Mouse (Mus musculus) frontal cortex, postnatal 36 days (tissue): ENCODE measurements at regions not wholly inside any gene's neighbourhood (a gene's known extent, or its start where the extent isn't known, plus 50 kb on each side); places are given as distances from the start of the nearest gene placed in this dataset.

Experiments used
- DNase-seq, 2 experiments: peaks; one replicate each; pipeline ENCODE4 v3.0.0; 2022; ENCODE audit warnings: low spot score in 2 of 2

DNA sequence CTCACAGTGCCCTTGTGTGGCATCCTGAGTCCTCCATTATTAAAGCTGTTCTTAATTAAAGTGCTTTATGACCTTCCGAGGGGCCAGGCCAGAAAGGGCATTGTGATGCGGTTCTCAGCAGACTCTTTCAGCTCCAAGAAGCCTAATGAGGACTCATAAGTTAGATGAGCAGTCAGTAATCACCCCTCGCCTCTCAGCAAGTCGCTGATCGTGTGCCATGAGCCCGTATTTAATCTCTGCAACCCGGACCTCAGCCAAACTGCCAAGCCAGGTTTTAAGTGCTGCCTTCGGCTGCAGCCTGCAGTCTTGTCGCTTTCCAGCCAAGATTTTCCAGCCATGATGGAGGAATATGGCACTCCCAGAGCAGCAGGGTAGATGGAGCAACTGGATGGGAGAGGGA lies 56.1 kb upstream of the Rbfox1 start:
- no peak for DNase-seq

DNA sequence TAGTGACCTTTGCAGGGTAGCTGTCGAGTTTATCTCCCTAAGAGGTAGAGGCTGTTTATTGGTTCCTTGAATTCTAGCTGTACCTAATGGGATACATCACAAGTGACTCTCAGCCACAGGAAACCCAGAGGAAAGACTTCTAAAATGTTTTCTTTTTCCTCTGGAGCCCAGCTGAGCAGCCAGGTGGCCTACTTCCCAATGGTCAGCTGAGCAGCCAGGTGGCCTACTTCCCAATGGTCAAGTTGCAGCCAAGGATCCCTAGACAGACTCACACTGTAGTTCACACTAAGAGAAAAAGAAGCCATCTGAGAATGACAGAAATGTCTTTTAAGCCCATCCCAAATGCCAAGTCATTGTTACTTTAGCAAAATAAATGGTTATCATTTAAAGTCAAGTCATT lies 61.8 kb upstream of the Rbfox1 start:
- no peak for DNase-seq

DNA sequence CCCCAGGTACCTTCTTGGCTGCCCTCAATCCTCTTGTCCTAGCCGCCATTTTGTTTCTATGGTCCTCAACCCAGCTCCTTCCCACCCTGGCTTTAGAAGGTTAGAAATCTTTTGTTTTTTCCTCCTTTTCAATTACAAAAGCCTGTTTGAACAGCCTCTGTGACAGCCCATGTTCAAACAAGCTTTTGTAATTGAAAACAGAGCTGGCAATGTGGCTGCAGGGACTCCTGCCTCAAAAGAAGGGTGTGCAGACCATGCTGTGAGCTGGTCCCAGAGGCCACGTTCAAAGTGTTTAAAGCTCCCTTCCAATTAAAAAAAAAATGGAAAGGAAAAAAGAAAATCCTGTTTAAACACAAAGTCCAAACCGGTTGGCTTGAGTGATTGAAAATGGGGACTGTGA lies 68.0 kb upstream of the Rbfox1 start:
- no peak for DNase-seq

DNA sequence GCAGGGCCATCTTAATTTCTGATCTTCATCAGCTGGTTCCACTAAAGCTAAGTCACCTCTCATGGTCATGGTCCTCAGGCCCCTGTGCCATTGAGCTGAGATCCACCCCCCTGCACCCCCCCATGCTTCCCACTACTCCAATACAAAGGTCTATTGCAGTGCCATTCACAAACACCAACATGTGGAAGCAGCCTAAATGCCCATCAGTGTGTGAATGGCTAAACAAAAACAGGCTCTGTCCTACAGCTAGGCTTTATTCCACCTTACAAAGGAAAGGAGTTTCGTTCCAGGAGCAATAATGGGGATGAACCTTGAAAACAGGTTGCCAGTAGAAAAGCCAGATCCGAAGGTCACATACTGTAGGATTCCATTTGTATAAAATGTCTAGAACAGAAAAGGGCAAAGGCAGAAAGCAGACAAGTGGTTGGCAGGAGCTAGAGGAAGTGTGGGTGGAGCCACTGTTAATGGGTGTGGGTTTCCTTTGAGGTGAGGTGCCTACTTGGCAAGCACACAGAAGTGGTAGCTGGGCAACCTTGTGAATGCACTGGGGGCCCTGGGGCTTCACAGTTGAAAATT lies 72.8 kb upstream of the Rbfox1 start:
- no peak for DNase-seq

DNA sequence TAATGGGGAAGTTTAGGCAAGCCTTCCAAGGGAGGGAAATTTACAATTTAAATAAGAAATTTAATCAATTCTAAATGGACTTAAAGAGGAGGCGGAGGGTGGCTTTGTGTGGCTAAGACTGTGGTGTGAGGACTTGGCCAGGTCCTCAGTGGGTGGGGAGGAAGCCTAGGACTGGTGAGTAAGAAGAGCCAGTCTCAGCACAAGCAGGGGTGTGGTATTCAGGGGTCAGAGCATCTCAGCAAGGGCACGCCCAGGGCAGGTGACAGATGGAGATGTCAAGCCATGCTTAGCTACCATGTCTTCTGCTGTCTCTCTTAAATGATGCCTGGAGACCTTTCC lies 73.5 kb upstream of the Rbfox1 start:
- no peak for DNase-seq

DNA sequence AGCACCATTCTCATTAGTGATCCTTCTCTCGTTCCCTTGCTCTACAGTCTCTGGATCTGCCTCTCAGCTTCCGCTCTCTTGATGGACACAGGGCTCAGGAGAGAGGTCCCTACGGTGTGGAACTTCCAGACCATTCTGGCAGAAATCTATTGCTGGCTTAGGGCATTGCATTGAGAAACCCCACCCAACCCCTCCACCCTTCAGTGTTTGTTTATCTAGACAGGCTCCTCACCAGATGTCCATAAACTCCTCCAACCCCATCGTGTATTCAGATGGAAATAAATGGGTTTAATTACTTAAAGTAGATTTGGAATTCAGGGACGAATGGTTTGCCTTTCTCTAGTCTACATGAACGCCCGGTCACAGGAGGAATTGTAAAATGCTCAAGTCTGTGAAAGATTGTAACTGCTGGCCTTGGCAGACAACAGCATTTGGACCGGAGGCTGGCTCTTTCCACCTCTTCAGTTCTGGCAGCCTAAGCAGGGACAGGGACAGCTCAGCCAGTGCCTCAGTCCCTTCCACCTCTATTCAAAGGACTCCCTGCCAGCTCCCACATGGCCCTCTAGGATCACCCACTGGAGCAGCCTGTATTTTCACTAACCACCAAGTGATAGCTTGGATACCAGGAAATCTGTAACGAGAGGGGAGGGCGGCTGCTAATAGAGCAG lies 74.0 kb upstream of the Rbfox1 start:
- DNase-seq, result peak in 1 of 2 experiments; percentile 5

DNA sequence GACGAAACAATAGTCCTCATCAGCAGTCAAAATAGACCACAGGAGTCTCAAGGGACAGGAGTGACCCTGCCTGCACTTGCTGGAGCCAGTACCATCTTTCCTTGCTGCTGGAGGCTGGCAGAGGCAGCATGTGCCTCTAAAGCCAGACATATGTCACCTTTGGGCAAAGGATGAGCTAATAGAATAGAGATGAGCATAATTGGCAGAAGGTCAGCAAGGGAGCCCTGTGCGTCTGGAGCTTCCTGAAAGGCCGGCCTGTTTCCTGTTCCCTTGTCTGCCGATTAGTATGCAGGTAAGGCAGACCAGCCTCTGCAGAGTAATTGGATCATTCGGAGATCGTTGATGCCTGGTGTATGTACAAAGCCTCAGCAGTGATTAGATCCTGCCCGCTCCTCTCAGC lies 87.0 kb upstream of the Rbfox1 start:
- DNase-seq, result no peak

DNA sequence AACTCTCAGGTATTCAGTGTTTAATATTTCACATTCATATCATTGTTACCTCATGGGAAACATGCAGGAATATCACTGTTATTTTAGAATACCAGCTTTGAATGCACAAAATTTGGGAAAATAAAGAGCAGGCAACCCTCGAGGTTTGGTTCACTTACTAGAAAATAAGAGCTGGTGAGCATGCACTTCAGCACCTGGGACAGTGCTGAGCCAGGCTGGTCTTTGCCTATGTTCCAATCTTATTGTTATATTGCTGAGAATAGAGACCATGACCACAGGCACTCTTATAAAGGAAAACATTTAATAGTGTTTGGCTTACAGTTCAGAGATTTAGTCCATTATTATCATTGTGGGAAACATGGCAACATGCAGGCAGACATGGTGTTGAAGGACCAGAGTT lies 92.9 kb upstream of the Rbfox1 start:
- no peak for DNase-seq

DNA sequence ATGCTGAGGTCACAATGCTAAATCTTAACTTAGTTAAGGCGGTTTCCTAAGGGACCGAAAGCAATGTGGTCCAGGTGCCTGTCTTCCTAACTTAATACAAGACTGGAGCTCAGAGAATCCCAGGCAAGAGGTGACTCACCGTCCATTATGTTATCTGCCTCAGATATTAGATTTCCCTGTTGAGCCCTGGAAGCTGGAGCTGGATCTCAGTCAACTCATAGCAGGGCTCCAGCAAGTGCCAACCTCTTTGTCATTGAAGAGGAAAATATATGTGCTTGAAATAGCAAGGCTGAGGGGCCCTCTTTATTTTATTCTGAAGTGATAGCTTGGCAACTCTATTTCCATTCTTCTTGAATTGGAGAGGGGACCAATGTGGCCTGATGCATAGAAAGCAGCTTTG lies 95.0 kb upstream of the Rbfox1 start:
- no peak for DNase-seq

DNA sequence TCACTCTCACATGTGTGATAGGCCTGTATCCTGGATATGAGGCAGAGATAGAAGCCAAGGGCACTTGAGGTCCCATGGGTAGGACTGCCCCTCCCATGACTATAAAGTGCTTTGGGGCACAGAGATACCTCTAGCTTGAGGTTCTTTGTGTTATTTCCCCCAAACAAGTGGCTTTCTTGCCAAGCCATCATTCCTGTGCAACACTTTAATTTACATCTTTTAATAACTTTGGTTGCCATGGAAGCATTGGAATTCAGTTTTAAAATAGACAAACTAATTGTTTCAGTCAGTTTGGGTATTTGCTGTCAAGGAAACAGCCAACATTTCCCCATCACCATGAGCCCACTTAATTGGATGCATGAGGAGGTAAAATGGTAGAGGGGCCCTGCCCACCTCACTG lies 97.9 kb upstream of the Rbfox1 start:
- peak in 1 of 2 experiments; percentile 6 for DNase-seq

DNA sequence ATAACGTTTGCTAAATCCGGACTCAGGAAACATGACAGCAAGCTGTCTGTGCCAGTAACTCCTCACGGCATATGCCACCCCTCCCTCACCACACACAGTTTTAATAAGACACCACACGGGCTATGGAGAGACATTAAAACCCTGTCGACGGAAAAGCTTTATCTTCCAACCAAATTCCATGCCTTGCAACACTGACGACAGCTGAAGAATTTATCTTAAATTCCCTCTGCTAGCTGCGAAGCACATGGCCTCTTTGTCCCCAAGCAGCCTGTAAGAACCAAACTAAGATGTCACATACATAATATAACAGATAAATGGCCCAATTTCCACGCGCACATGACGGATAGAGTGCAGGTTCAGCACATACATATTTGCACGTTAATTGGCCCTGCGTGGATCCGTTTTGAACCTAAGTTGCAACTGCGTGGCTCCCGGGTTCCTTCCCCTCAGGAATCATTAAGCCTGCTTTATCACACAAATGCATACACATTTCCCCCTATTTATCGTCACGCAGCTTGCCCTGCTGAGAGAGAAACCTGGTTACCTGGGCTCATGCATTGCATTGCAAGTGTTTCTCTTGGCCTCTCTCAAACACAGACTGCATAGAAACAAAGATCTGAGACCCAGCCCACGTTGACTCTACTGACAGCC lies 118.3 kb upstream of the Rbfox1 start:
- DNase-seq, result peak; percentile 21 to 31

DNA sequence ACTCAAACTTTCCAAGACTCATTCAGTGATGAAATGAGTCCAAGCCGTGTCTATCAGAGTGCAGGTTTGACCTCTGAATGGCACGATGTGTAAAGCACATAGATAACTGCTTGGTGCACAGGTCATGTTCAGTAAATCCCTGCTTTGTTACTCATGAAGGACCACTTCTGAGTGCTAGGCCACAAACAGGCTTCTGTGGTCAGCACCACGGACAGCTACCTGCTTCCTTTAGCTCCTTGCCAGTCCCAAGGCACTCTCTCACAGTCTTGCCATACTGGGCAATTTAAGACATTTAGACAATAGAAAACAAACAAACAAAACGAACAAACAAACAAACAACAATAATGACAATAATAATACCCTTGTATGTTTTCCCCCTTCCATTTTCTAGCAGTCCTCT lies 120.0 kb upstream of the Rbfox1 start:
- no peak for DNase-seq

DNA sequence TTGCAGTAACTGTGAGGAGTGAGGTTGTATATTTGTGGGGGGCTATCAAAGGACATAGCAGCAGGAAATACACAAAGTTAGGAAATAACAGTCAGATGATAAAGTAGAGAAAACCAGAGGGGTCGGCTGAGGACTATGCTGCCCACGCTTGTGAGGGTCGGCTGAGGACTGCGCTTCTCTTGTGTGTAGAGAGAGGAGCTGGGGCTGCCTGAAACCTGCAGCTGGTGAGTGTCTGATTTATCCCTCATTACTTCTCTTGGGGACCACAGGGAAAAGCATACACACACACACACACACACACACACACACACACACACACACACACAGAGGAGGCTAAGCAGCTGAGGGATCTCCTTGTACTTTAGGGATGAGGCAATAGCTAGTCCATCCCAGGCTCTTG lies 124.3 kb upstream of the Rbfox1 start:
- DNase-seq, result no peak

DNA sequence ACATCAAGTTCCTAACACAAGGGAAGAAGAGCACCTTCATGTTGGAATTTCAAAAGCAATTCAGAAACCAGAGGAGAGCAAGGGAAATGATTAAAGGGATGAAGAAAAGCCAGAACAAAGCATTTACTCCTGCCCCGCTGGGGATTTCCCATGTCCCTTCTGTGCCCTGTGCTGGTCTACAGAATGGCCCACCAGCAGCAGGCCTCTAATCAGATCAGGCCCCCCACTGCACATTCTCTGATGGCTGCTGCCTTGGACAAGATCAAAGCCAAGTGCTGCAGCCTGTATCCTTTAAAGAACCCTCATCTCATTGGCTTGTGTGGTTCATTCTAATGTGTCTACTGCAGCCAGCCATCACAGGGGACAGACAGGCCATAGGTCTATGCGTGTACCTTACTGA lies 126.1 kb upstream of the Rbfox1 start:
- no peak for DNase-seq

DNA sequence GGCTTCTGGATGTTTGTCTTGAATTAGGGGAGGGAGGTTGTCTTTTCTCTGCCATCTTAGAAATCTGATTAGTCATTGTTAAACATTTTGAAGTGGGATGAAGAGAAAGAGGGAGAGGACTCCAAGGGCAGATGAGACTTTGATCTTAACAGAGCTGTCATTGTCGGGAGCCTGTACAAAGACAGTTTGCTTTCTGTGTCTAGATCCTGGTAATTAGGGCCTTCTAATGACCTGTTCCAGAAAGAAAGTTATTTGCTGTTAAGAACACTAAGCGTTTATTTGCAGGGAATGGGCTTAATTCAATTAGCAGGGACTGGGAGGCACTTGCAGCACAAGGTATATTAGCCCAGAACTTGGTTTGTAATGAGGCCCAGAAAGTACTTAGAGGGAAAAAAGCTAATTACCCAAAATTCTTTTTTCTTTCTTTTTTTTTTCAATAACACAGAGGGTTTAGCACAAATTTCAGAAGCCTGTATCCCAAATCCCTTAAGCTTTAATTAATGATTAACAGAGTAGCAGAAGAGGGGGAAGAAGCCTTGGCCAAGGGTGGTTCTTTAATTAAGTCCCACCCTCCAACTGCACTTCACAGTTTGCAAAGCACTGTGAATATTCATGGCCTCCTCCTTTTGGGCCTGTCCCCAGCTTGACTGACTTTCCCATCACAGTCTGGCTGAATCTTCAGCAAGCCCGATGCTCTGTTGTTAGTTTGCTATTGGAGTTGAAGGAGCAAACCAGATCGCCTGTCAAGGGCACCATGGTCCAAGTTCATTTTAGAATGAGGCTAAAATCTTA lies 142.2 kb upstream of the Rbfox1 start:
- no peak for DNase-seq

DNA sequence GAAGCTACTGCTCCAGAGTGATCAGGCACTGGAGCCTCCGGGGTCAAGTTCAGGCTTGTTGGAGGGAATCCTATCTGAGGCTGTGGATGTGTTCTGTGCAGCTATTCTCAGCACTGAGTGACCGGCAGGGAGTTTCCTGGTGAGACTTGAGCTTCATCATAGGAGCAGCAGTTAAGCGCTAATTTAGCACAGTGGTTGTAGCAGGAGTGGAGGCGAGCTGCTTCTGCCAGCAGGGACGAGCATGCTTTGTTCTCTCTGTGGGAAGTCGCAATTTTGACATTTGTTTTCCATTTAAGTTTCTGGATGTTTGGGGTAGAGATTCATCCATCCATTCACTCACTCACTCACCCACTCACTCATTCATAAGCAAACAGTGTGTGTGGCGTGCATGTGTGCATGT lies 144.4 kb upstream of the Rbfox1 start:
- DNase-seq, result peak; percentile 21 to 26

DNA sequence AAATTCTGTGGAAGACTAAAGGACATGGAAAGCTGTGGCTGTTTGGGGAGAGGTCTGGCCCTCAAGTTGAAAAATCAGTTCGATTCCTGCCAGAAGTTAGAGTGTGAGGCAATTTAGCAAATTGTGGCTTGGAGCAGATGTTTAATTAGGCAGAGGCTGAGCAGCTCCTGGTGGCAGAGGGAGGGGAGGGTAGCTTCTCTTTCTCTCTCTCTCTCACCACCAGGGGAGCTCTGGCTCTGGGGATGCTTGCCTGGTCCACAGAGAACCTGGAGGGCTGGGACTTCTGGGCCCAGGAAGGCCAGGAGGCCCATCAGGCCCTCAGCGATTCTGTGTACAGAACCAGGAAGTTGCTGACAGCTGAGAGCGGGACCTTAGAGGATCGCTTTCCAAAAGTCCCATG lies 151.5 kb upstream of the Rbfox1 start:
- no peak for DNase-seq

DNA sequence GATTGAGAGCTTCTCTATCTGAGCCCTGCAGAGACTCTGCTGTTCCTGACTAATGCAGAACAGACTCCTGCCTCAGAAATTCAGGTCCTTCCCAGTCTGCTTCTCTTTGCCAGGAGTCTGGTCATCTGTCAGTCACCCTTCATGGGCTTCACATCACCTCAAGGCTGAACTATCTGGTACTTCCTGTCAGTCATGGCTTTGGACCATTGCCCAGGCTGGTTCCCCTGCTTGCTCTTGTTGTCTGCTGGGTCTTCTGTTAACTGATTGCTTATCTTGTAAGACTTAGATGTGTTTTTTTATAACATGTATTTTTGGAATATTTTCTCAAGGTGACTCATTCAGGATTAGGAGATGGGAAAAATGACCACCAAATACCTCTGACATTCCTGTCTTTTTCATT lies 162.6 kb upstream of the Rbfox1 start:
- DNase-seq, result no peak

DNA sequence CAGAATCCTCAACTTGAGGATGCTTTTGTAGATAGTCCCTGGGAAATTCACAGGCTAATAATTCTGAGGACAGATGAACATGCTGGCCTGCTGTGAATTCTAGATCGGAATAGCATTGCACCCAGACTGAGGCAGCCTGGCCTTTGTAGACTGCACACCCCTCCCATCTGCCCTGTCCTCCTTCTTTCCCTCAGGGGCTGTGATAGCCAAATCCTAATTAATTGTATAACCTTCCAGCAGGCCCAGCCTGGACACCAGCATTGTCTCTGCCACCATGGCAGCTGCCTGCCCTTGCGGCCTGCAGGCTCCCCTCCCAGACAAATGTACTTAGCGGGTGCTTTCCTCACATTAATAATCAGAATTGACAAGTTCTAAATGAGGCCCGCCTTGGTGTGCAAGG lies 171.7 kb upstream of the Rbfox1 start:
- DNase-seq, result no peak

DNA sequence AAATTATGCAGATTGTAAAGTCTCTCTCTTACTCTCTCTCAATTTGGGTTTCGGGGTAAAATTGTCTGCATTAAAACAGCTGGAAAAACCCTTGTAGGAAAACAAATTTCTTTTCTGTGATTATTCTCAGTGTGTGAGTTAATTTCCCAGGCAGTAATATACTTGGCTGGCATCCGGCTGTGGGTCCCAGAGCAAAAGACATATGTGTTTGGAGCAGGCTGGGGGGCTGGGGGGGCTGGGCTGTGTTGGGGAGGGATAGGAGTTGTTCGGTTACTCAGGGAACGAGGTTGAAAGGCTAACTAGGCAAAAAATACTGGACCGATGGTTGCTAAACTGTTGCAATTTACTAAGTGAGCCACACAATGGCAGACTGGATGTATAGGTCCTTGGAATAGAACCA lies 175.3 kb upstream of the Rbfox1 start:
- DNase-seq, result no peak

DNA sequence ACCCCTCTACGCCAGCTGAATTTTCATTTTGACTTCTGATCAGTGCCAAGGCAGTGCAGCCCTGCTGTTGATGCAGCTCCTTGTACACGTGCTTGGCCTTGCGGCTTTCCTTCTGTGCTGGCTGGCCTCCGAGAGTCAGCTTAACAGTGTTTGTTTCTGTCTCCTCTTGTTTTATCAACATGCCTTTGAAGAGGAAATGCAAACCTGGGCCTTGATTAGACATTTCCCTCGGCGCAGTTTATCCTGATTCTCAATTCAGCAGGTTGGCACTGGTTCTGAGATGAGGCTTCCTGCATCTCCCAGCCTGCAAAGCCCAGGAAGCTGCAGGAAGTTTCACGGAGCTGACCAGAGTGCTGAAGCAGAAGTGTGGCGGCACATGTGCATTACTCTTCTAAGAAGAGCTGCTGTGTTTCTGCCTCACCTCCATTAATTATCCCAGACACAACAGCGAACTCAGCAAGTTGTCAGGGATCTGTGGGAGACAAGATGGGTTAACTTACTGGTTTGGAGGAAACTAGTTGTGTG lies 184.4 kb upstream of the Rbfox1 start:
- DNase-seq, result no peak

DNA sequence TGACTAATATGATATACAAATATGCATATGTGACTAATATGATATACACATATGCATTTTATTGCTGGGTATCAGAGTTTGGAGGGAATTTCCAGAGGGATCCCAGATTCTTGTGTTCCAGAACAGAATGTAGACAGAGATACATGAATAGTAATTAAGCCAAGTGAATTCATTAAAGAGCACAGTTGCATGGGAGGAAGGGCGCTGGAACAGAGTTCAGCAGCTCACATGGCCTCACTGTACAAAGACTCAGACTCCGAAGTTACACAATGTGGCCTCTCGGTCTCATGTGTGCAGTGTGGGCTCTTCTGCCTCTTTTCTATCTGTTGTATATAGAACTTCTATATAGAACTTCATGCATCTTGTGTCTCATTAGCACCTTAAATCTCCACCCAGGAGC lies 196.8 kb upstream of the Rbfox1 start:
- no peak for DNase-seq
